Mouse (Mus musculus): Measurements from ENCODE around the gene Adam12.
"Not testable (repeated sequence)": the region's sequence is repeated elsewhere in the genome, so short reads cannot be mapped to it uniquely, and the experiment has no call there.

Gene Adam12

DNA sequence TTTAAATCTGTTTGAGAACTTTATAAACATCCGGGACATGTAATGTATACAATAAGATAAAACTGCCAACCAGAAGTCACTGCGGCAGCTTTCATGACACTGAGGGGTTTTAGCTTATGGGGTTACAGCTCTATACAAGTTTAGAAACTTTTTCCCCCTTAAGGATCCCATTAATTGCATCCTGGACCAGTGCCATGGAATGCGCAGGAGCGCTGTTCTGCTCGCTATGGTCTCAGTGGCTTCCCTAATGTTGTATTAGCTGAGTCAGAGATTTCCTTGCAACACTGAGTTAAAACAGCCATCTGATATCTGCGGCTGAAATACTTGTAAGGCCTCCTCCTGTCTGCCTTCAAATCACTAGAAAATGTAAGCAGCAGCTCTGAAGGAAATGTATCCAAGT lies 298.6 kb downstream of the Adam12 start:
- DNase-seq (ENCODE audit: low read depth, low spot score), result no peak

DNA sequence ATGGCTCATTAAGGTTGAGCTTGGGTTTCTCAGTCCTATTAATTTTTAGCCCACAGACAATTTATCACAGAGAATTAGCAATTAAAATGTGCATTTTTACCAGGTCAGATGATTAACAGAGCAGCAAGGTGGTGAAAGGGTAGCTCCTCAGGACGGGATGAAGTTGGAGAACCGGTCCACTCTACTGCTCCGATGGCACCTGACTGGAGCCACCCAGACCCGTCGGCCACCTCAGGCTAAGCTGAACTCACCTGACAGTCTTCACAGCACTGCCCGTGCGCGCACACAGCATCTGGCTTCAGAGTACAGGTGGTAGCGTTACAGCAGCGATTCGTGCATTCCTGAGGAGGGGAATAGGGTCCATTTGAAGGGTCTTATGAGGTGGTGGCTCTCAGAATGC lies 300.5 kb downstream of the Adam12 start:
- DNase-seq (ENCODE audit: low read depth, low spot score), result no peak

DNA sequence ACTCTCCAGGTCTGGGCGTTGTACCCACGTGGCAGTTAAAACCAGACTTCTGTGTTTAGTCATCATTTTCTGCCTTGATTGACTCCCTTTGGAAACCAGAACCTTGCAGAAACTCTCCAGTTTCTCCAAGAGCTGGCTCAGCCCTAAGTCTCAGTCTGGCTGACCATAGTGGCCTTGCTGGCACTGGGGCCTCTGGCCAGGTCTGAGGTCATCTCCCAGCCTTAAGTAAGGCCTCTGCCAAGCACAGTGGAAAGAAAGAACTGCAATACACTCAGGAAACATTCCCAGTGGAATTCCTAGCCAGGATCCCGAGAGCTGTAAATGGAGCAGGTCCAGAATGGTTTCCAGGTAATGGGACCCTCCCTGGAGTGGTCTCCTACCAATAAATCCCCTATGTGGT lies 303.0 kb downstream of the Adam12 start:
- DNase-seq (ENCODE audit: low read depth, low spot score), result no peak

DNA sequence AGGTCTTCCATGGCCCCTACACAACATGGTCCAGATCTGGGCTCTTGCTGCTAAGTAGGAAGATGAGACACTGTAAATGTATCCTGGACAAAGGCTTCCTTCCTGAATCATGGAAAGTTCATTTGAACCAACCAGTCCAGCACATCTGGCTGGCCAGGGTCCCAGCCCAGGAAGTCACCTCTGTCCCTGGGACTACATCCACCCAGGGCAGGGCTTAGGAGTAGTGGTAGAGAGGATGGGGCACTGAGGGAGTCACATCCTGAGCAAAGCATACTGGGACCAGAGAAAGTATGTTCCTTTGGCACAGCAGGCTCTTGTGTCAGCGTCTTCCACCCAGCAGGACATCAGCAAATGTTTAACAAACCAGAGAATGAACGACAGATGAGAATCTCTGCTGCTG lies 306.2 kb downstream of the Adam12 start:
- no peak for DNase-seq (ENCODE audit: low read depth, low spot score)

DNA sequence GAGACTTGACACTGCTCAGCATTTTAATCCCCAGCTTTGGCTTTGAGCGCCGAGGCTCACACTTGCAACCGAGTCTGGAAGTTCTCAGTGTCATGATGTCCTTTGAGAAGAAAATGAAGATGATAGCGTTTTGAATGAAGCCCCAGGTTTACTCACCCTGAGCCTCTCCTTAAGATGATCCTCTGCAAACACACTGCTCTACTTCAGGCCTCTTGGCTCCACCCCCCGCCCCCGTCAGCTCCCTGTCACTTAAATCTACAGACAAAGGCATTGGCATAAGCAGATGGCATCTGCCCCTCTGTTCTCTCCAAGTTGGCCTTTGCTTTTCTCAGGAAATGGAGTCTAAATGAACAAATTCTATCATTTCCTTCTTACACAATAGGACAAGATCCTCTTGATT lies 308.0 kb downstream of the Adam12 start:
- DNase-seq (ENCODE audit: low read depth, low spot score), result no peak

DNA sequence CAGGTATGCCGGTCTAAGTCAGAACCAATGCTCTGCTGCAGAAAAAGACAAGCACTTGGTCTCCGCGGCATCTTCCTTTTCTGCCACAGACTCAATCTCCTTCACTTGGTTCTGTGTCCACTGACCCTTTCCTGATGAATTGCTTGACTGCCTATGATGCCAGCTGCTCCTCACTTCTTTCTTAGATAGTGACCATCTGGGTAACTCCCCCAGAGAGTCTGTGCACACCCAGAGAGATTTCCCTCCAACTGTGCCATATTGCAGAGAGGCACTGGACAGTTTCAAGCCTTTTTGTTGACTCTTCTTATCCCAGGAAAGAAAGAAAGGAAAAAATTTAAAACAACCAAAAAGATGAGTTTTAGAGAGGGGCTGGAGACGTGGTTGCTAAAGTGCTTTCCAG lies 310.7 kb downstream of the Adam12 start:
- DNase-seq (ENCODE audit: low read depth, low spot score), result no peak

DNA sequence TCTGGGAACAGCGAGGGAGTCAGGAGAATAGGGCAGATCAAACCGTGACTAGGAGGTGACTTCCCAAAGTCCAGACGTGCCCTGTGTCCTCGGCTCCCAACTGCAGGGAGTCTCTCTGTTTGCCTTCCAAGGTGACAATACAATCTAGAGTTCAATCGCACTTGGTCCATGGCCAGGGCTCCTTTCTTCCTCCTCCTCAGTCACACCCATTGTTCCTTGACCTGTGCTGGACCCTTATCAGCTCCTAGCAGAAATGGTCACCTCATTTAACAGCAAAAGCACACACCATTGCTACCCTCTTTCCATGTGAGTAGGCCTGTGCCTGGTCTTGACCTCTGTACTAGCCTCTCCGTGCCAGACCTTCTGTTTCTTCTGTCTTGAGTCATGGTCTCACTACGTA lies 311.2 kb downstream of the Adam12 start:
- DNase-seq (ENCODE audit: low read depth, low spot score), result no peak

DNA sequence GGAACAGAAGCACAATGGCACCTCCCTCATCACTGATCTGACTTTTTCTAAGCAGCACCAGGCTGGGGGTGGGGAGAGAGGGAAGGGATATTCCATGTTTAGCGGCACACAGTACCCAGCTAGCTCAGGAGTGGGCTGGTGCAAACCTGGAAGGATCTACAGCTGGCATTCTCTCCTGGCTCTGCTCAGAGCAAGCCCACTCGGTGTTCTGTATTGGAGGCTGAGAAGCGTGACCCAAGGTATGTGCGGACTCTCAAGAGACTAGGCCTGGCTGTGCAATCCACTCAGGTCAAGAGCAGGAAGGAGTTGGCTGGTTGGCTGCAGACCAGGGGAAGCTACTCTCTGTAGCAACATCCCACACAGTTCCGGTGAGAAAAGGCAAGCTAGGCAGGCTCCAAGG lies 312.0 kb downstream of the Adam12 start:
- no peak for DNase-seq (ENCODE audit: low read depth, low spot score)

DNA sequence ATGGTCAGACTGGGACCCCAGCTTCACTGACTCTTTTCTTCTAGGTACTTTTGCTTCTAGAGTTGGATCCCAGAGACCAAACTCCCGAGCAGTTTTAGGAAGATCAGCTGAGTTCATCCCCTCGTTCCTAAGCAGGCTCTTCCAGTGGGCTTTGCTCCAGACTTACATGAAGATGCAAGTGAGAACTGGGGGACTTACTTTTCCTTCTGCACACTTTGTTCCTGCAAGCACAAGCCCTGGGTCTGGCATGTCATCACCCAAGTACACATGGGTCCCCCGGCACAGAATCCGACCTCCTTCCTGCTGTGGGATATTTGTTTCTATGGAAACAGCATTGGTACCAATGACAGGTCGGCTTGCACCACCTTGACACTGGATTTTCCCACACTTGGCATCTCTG lies 312.6 kb downstream of the Adam12 start:
- DNase-seq (ENCODE audit: low read depth, low spot score), result no peak

DNA sequence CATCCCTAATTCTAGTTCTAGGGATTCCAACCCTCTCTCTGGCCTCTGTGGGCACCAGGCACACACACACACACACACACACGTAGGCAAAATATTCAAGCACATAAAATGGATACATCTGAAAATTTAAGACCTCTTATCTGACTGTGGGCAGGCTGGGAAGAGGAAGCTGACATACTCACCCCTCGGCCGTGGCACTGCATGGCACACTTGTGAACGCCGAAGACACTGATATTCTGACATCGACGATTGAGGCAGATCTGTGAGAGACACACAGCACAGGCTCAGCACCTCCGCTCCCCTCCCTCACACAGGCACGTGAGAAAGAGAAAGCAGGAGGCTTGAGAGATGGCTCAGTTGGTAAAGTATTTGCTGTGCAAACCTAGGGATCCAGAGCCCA lies 315.7 kb downstream of the Adam12 start:
- no peak for DNase-seq (ENCODE audit: low read depth, low spot score)

DNA sequence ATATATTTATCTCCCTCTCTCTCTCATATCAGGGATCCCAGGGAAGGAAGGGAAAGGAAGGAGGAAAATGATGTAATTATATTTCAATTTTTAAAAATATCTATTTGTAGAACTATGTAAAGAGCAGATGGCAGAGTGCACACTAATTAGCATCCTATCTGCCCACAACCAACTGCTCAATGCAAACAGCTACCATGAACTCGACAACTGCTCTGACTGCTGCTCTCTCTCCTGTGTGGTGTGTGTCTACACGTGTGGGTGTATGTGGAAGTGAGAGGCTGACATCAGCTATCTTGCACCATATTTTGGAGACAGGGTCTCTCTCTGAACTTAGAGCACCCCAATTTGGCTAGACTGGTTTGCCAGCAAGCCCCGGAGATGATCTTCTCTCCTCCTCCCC lies 320.1 kb downstream of the Adam12 start:
- DNase-seq (ENCODE audit: low read depth, low spot score), result no peak

DNA sequence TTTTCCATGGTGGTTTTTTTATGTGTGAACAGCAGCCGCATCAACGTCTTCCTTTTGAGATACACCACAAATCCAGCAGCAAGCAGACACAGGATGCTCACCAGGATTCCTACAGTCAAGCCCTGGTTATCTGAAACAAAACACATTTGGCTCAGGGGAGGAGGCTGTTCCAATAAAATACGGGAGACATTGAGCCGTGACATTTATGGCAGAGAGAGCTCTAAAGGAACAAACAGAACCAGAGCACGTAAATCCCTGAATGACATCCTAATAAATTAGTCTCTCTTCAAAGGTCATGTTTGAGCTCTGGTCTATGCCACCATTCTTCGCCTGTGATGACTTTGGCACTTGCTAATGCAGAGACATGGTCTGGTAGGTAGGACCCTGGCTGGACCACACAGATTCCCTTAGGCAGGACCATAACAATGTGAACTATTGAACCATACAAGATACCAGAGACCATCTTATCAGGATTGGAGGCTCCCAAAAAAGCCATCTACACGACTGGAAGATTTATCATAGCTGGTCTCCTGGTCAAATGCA lies 322.0 kb downstream of the Adam12 start:
- DNase-seq (ENCODE audit: low read depth, low spot score), result no peak

DNA sequence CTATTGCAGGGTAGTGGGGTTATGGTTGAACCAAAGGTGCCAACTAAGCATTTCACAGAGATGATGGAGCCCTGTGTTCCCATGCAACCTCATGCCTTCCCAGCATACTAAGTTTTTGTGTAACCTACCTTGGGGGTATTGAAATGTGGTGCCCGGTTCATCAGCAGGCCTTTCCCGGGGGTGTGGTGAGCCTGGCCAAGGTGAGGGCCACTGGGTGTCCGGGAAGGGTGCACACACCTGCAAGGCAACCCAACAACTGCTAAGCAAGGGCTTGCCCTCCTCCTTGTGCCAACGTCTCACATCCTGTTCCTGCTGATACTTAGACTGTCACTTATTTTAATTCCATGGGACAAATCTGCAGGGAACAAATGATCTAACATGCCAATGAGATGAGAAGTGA lies 323.0 kb downstream of the Adam12 start:
- no peak for DNase-seq (ENCODE audit: low read depth, low spot score)

DNA sequence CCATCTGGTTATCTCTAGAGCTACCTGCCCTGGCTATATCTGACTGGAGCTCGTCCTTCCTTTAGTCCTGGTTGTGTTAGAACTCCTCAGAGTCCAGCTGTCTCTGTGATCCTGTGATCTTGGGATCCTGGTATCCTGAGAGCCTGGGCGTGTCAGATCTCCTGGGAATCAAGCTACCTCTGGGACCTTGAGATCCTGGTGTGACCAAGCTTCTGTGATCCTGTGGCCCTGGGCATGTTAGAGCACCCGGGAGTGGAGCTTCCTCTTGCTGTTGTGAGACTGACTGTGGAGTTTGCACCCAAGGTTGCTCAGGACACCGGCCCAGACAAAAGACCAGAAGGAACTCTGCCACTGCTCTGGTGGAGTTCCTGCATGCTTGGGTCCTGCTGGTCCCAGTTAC lies 332.6 kb downstream of the Adam12 start:
- DNase-seq (ENCODE audit: low read depth, low spot score), result no peak

DNA sequence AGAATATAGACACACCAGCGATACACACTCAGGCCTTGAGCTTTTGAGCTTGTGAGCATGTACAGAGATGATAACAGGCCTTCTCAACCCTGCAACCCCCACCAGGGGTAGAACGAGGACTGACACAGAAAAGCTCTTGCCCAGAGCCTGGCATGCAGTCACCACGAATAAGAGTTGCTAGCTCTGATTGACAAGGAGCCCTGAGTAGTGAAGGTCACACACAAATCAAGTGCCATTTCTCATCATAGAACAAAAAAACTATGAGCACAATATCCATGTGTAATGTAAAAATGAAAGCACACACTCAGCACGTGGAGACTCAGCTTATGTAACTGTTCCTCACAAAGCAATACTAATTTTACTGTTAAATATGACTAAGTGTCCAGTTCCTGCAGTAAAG lies 340.1 kb downstream of the Adam12 start:
- no peak for DNase-seq (ENCODE audit: low read depth, low spot score)

DNA sequence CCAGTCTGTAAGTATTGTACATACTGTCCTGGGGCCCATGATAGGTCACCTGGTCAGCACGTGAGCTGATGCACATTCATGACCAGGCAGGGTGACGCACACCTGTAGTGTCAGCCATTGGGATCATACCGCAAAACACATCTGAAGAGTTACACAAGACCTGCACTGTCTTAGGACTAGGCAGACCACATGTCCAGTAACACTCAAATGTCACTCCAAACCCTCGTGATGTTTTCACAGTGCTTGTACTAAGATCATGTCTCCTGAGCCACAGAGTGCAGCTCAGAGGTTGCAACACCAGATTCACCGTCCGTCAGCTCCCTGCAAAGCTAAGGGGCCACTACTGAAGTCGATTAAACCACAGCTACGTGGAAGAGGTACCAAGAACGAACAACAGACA lies 340.6 kb downstream of the Adam12 start:
- no peak for DNase-seq (ENCODE audit: low read depth, low spot score)

DNA sequence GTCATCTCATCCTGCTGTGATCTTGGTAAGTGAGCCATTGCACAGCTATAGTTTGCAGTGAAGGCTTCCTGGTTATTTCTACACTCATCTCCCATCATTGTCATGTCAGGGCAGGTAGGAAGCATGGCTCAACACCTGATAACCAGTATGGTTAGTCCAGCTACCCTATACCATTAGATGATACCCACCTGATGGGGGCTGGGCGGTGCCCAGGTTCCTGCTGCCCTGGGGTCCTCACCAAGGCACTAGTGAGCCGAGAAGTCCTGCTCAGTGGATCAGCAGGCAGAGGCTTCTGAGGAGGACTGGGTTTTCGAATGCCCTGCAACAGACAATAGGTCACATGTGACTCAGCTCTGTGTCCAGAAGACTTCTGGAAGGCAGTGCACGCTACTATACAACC lies 342.0 kb downstream of the Adam12 start:
- no peak for DNase-seq (ENCODE audit: low read depth, low spot score)

DNA sequence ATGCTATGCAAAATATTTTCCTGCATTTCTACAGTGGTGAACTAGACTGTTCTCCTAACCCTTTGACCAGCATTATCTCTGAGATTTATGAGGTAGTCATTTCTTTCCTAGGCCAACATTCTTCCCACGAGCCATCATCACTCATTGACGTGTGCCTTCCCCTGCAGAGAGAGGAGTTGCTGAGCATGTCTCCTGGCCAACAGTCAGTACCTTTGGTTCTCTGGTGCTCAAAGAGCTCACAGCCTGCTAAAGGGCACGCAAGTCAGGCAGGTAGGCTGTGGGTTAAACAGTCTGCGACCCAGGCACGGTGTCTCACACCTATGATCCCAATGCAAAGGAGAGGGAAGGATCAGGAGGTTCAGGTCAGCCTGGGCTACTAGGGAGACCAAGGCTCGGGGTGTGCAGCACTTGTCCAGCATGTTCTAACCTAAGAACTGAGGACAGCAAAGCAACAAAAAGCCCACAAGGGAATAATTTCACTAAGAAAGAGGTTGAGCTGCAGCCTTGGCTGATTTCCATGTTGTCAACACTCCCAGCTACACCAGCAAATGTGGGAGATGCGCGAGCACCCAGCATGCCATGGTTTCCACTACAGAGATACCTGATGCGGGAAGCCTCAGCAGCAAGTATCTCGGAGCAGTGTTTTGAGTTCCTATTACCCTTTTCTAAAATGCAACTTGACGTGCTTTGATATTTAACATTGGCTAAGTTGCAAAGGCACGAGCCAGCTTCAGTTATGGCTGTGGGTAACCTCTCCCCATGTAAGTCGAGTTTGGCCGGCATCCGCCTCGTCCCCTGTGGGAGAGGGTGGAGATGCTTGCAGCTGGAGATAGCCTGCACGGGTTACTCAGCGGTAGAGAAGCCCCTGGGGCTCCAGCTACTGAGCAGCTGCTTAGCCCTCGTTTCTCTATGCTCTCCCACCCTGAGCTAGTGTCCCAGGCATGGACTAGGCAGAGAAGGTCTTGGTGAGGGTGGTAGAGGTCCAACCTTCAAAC lies 342.7 kb downstream of the Adam12 start:
- no peak for DNase-seq (ENCODE audit: low read depth, low spot score)

DNA sequence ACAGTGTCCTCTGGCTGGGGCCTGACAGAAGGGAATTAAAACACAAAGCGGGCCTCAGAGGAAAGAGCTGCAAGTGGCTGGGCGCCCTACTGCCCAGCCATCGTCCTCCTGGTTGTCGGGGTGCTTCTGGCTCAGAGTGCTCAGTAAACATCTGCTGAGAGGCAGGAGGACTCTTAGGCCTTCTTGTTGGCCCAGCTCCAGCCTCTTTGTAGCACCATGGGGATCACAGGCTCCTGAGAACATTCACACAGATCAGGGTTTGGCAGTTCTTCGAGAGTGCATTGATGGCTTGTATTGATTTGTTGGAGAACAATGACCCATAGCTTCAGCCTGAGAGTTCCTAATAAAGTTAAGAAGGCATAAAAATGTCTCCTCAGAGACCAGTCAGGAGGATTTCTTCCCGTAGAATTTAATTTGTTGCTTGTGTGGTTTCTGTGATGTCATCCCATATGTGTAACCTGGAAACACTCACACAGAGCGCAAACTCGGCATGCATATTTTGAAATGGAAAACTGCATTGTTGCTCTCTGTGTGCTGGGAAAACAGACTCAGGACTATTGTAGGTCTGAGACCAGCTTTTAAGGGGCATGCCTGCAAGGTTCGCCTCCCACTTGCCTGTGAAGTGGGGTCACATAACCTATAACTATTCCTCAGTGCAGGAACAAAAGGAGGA lies 347.1 kb downstream of the Adam12 start:
- DNase-seq (ENCODE audit: low read depth, low spot score), result not testable (repeated sequence)

DNA sequence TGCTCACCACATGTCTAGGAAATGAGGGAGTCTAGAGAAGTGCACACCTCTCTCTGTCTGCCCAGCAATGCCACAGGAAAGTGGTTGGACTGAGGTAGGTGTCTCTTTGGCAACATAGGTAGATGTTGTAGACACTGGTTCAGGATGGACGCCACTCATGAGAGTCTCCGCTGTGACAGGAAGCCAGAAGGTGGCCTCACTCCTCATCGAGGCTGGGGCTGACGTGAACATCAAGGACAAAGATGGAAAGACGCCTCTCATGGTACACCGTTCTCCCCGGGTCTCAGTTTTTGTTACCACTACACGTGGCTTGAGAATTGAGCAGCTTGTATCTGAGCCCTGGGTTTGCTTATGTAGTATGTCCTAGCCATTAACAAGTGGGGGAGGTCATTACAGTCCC lies 352.2 kb downstream of the Adam12 start:
- DNase-seq (ENCODE audit: low read depth, low spot score), result no peak

DNA sequence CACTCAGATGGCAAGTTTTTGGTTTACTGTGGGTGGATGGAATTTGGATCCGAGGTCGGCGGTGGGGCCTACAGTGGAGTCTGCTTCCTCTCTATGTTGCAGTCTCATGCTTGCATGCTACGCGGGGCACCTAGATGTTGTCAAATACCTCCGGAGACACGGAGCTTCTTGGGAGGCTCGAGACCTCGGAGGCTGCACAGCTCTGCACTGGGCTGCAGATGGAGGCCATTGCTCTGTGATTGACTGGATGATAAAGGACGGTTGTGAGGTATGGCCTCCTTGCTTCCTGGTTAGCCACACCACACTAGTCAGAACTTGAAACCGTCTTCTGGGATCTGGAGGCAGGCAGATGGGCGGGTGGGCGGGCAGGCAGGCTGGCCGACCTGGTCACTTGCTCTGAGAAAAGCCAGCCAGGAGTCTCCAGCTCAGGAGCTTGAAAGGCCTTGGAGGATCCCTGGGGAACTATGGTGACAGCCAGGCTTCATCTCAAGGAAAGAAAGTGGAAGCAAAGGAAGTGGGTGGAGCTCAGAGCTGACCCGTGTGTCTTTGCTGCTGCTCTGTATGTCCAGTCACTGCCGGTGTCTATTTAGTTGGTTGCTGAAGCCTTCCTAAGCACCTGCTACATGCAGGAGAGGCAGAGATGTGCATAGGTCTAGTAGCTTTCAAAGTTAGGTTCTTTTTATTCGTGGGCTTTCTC lies 355.2 kb downstream of the Adam12 start:
- no peak for DNase-seq (ENCODE audit: low read depth, low spot score)

DNA sequence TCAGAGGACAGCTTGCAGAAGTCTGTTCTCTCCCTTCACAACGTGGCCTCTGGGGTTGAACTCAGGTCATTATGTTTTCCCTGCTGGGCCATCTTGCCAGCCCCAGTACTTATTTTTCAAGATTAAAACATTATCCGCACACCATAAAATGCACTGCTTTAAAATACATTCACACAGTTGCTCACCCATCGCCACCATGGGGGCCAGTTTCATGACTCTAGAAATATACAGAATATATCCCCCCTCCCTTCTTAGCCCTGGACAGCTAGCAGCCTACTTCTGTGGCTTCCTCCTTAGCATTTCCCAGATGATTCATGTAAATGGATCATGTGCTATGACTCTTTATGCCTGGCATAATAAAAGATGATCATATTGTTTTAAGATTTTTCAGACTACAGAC lies 355.8 kb downstream of the Adam12 start:
- DNase-seq (ENCODE audit: low read depth, low spot score), result no peak
